Mouse (Mus musculus) MN1 (cell line): ENCODE measurements at regions not wholly inside any gene's neighbourhood (a gene's known extent, or its start where the extent isn't known, plus 50 kb on each side); places are given as distances from the start of the nearest gene placed in this dataset.

ENCODE experiments used
- DNase-seq: peaks from one replicate; pipeline ENCODE4 v3.0.0-alpha.2; 2016; ENCODE audit warnings: low spot score

DNA sequence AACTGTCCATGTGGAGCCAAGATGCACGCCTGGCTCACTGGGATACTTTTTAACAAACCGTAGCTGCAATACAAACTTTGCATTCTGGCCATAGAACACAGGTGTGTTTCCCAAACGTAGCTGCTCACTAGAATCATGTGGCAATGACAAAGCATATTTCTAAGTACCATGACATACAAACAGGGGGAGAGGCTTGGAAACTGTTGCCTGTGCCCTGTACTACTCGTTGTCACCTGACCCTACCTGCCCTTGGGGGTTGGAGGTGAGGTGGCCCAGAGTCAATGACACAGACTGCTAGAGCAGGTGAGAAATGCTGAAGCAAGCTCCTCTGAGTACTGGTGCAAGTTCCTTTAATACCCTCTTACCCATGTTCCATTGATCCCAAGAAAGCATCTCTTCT lies 64.3 kb upstream of the Map4k3 start:
- DNase-seq = no peak

DNA sequence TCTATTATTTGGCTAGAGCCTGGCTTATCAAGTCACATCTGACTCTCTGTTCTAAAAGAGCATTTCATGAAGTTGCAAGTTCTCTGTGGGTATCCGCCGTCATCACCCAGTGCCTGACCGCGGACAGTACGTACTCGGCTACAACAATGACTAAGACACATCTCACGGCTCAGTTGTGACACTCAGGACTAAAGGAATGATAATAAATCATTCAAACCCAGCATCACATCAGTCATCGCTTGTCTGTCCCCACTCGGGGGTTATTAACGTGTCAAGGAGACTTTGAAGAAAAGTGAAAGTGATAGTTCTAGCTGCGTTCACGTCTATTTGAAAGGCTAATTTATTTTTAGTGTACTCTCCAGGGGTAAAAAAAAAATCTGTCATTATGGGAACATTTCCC lies 61.4 kb upstream of the Map4k3 start:
- no peak for DNase-seq

DNA sequence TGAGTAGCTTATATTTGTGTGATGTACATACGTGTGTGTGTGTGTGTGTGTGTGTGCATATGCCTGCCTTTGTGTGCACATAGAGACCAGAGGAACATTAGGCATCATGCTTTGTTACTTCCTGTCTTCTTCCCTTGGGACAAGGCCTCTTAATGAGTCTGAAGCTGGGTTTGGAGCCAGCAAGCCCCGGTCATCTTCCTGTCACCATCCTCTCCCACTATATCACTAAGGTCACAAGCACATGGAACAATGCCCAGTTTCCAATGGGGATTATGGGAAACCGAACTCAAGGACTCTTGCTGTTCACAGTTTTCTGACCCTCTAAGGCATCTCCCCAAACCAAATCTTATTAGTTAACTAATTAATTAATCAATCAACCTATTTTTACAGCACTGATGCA lies 60.7 kb upstream of the Map4k3 start:
- no peak for DNase-seq

DNA sequence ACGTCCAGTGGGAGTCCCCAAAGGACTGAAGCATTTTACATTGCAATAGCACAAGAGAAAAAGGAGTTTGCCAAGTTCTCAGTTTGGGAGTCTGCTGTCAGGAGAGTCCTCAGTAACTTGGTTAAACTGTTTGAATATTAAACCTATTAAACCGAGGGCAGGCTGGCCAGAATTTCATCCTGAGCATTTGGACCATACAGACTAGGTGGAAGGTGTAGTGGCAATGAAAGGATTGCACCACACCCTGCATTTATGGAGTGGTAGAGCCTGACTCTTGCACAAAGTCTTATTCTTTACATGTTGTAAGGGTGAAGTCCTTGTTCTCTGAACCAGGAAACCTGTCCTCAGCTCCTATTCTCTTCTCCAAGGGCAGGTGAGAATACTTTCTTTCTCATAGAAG lies 58.6 kb upstream of the Map4k3 start:
- no peak for DNase-seq

DNA sequence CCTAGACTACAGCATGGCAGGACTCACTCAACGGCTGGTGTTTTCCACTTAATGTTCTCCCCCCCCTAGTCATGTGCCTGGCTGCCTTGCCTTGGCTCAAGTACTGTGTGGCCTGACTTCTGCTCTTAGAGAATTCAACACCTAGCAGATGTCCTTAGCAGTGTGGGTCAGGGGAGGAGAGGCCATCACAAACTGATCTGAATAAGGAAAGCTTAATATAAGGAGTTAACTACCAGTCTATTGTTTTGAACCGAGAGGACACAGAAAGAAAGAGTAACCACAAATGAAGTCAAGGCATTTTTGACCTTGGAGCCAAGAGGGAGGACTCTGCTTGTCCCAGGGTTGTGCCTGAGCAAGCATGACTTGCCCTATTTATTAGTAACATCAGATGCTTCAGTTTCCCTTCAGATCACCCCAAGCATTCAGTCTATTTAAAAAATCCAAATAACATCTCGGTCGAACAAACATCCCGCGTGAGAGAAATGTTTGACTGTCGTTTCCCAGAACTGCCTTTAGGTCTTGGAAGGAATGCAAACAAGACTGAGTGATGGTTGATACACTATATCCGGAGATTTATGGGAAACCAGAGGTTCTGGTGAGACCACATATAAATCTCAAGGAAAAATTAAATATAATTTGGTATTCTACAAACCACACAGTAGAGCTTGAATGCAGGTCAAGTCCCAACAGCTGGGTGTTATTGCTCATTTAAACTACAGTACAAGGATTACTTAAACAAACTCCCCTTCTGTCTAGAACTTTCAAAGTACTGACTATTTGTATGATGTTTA lies 58.0 kb upstream of the Map4k3 start:
- no peak for DNase-seq

DNA sequence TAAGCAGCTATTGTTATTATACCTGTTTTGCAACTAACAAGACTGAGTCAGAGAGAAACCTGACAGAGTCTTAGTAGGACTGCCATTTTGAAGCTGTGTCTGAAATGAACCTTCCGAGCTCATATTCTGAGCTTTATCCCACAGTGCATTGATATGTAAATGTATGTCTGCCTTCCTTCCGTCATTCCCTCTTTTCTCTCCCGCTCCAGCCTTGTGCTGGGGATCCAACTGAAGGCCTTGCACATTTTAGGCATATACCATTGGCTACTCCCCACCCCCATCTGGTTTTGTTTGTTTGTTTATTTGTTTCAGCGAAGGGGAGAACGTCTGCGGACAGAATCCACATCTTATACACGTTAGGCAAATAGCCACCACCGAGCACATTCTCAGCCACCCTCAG lies 57.2 kb upstream of the Map4k3 start:
- DNase-seq = no peak

DNA sequence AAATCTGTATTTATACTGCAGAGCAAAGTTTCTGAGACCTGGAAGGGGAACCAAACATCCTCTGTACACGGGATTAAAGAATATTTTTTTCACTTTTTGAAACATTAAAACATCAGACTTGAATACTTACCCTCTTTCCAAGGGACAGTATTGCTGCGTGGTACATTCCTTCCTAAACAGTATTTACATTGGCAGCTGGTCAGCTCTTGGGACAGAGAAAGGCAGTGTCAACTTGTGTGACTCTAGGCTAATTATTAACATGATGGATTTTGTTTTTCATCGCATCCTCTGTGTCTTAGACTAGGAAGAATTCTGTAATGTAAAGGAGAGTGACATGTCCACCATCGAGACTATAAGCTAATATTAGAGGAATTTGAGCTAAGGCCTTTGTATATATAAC lies 56.8 kb upstream of the Map4k3 start:
- no peak for DNase-seq

DNA sequence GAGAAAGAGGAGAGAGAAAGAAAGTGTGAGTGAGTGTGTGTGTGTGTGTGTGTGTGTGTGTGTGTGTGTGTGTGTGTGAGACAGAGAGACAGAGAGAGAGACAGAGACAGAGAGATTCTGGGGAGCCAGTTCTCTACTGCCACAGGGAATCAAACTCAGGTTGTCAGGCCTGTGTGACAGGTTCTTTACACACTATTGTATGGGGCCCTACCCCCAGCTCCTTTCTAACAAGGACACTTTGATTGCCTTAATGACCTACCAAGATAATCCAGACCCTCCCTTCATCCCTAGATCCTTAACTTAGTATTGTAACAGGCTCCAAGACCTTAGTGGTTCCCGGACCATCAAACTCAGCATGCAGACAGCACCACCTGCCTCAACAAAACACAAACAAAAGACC lies 53.9 kb upstream of the Map4k3 start:
- no peak for DNase-seq

DNA sequence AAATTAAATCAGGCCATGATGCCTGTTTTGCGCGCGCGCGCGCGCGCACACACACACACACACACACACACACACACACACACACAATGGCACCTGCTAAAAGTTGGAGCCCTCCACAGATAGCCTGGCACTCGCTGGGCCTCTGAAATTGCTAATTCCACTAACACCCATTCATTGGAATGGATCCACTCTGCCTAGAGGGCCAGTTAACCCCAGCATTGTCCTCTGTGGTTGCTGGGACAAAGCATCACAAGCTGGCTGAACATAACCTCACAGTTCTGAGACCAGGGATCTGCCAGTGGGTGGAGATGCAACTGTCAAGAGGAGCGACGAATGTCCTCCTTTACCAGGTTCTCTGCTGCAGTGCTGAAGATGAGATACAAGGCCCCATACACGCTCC lies 53.3 kb upstream of the Map4k3 start:
- no peak for DNase-seq

DNA sequence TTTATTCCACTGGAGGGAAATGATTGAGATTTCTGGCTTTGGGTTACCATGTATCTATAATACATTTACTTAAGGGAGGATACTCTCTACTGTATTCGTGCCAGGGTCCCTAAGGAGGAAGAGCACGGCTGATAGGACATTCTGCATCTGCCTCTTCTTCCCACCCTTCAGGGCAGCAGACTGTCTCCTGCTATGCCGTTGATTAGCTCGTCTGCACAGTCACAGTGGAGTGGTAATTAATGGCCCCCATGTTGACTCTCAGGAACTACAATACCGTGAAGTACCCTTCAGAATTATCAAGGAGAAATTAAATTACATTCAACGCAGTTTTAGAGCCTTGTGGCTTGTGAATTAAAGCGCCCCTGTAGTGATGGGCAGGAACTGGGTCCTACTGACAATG lies 52.0 kb upstream of the Map4k3 start:
- DNase-seq = no peak

DNA sequence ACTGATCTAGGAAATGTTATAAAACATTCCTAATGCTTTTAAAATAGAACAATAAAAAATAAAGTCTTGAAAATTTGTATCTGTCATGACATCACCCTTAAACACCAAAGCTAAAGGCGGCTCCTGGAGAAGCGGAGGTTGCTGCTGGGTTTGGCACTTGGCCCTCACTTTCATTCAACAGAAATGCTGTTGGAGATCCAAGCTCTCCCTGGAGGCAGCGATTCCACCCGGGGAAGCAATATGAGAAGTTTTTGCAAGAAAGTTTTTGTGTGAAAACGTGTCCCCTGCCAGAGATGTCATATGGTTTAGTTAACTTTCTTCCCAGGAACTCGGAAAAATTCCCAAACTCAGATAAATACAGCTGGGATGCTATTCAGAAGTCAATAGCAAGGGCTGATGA lies 51.5 kb upstream of the Map4k3 start:
- no peak for DNase-seq
